Mouse (Mus musculus): ENCODE results near the gene Med22. TPM values are rescaled to one million over a fixed set of nuclear protein-coding genes. Genes with fewer than 3 reads are reported as not detected.
A peak's percentile ranks its signal among the peaks of the same experiment; 100 is the strongest.

Med22 gene
- 38.6 and 42.2 TPM in 2 replicates for polyA plus RNA-seq (2015; fragmentation: Nextera tagmentation; extraction: Ambion mirVana)

- WGBS: 0% methylated on average over 74 of the region's 74 CpGs
- H3K4me1 ChIP-seq (replicated peaks; ENCODE audit: insufficient read depth, low read length): peaks cover 28% of the 10 kb centered on the region
Measured at GRCm38 (mm10) chr2:26910124-26910993, at the start of gene Med22, which contains the start of gene Rpl7a. TSS of gene Med22 (minus strand) at chr2:26910677. TSS of gene Rpl7a (plus strand) at chr2:26910764.

GRCm38 (mm10) chr2:26957488-26957859 lies 47.0 kb upstream of the Med22 start:
- Histone ChIP-seq H3K4me2 (ENCODE audit: low read length) (no peak overlapping the region), H3K36me3 (ENCODE audit: insufficient read depth, low read length) (peaks cover 63% of the 10 kb centered on the region), H3K4me3 (replicated peaks; ENCODE audit: low read depth, low read length) (no peak overlapping the region), H3K27ac (no peak overlapping the region), H3K4me1 (replicated peaks; ENCODE audit: insufficient read depth, low read length) (0 out of 2 replicates have a peak, but pooled peaks cover 5% of the 10 kb centered on the region), H3K9ac (ENCODE audit: low read depth, low read length) (no peak overlapping the region), H3K27me3 (ENCODE audit: insufficient read depth, low read length) (no peaks in the 10 kb centered on the region), H3K9me3 (replicated peaks; ENCODE audit: low read length) (no peaks in the 10 kb centered on the region)
- 88% methylated on average over 2 of the region's 2 CpGs for WGBS
- ATAC-seq (replicated peaks; ENCODE audit: low FRiP score, low read depth): no peak
- TF ChIP-seq CTCF (IDR thresholded peaks at IDR 0.05; ENCODE audit: low read depth): no peak
- DNase-seq (ENCODE audit: low spot score): no peak

More at GRCm38 (mm10) chr2:26910124-26910993, at the start of gene Med22, which contains the start of gene Rpl7a:
- no peak for TF ChIP-seq CTCF (IDR thresholded peaks at IDR 0.05; ENCODE audit: low read depth)
- no peaks in the 10 kb centered on the region for H3K27me3 ChIP-seq (ENCODE audit: insufficient read depth, low read length)
- peak; percentile 89 for ATAC-seq (replicated peaks; ENCODE audit: low FRiP score, low read depth)
- H3K9ac ChIP-seq (ENCODE audit: low read depth, low read length): peak within 1 kb of the TSS; percentile 91
- peak within 1 kb of the TSS; percentile 93 for H3K4me2 ChIP-seq (ENCODE audit: low read length)
- DNase-seq (ENCODE audit: low spot score): peak; percentile 98
- peaks cover 46% of the 10 kb centered on the region for H3K36me3 ChIP-seq (ENCODE audit: insufficient read depth, low read length)
- no peaks in the 10 kb centered on the region for H3K9me3 ChIP-seq (replicated peaks; ENCODE audit: low read length)
- H3K27ac ChIP-seq: peak within 1 kb of the TSS; percentile 95
- peak within 1 kb of the TSS; percentile 87 for H3K4me3 ChIP-seq (replicated peaks; ENCODE audit: low read depth, low read length)

- H3K27me3 ChIP-seq (ENCODE audit: insufficient read depth, low read length): no peaks in the 10 kb centered on the region
- 0 out of 2 replicates have a peak, but pooled peaks cover 5% of the 10 kb centered on the region for H3K4me1 ChIP-seq (replicated peaks; ENCODE audit: insufficient read depth, low read length)
- ATAC-seq (replicated peaks; ENCODE audit: low FRiP score, low read depth) (0 out of 2 replicates have a peak, but pooled peaks have one; percentile 41), DNase-seq (ENCODE audit: low spot score) (no peak)
- no peak overlapping the region for H3K27ac ChIP-seq
- WGBS: 91% methylated on average over 12 of the region's 12 CpGs
- no peaks in the 10 kb centered on the region for H3K9me3 ChIP-seq (replicated peaks; ENCODE audit: low read length)
- H3K4me2 ChIP-seq (ENCODE audit: low read length): no peak overlapping the region
- no peak overlapping the region for H3K4me3 ChIP-seq (replicated peaks; ENCODE audit: low read depth, low read length)
- peaks cover 67% of the 10 kb centered on the region for H3K36me3 ChIP-seq (ENCODE audit: insufficient read depth, low read length)
- no peak overlapping the region for H3K9ac ChIP-seq (ENCODE audit: low read depth, low read length)
- no peak for TF ChIP-seq CTCF (IDR thresholded peaks at IDR 0.05; ENCODE audit: low read depth)
Measured at GRCm38 (mm10) chr2:26956811-26957487, 46.5 kb upstream of the Med22 start.

GRCm38 (mm10) chr2:26954735-26955395 lies 44.4 kb upstream of the Med22 start:
- no peak for TF ChIP-seq CTCF (IDR thresholded peaks at IDR 0.05; ENCODE audit: low read depth)
- Histone ChIP-seq H3K4me1 (replicated peaks; ENCODE audit: insufficient read depth, low read length) (no peaks in the 10 kb centered on the region), H3K4me3 (replicated peaks; ENCODE audit: low read depth, low read length) (no peak overlapping the region), H3K9ac (ENCODE audit: low read depth, low read length) (no peak overlapping the region), H3K27me3 (ENCODE audit: insufficient read depth, low read length) (no peaks in the 10 kb centered on the region), H3K27ac (no peak overlapping the region), H3K4me2 (ENCODE audit: low read length) (no peak overlapping the region), H3K9me3 (replicated peaks; ENCODE audit: low read length) (no peaks in the 10 kb centered on the region), H3K36me3 (ENCODE audit: insufficient read depth, low read length) (peaks cover 62% of the 10 kb centered on the region)
- 86% methylated on average over 2 of the region's 2 CpGs for WGBS
- ATAC-seq (replicated peaks; ENCODE audit: low FRiP score, low read depth): no peak
- DNase-seq (ENCODE audit: low spot score): no peak

GRCm38 (mm10) chr2:26952866-26953265 lies 42.4 kb upstream of the Med22 start:
- DNase-seq (ENCODE audit: low spot score) (no peak), ATAC-seq (replicated peaks; ENCODE audit: low FRiP score, low read depth) (no peak)
- Histone ChIP-seq H3K9ac (ENCODE audit: low read depth, low read length) (no peak overlapping the region), H3K4me1 (replicated peaks; ENCODE audit: insufficient read depth, low read length) (no peaks in the 10 kb centered on the region), H3K36me3 (ENCODE audit: insufficient read depth, low read length) (peaks cover 53% of the 10 kb centered on the region), H3K27ac (no peak overlapping the region), H3K4me3 (replicated peaks; ENCODE audit: low read depth, low read length) (no peak overlapping the region), H3K27me3 (ENCODE audit: insufficient read depth, low read length) (no peaks in the 10 kb centered on the region), H3K4me2 (ENCODE audit: low read length) (no peak overlapping the region), H3K9me3 (replicated peaks; ENCODE audit: low read length) (no peaks in the 10 kb centered on the region)
- WGBS: 75% methylated on average over 8 of the region's 8 CpGs
- peak; percentile 4; the same call in 1 of the 2 replicates for TF ChIP-seq CTCF (IDR thresholded peaks at IDR 0.05; ENCODE audit: low read depth)

GRCm38 (mm10) chr2:26952193-26952592 lies 41.7 kb upstream of the Med22 start:
- TF ChIP-seq CTCF (IDR thresholded peaks at IDR 0.05; ENCODE audit: low read depth): no peak
- ATAC-seq (replicated peaks; ENCODE audit: low FRiP score, low read depth): no peak
- peaks cover 46% of the 10 kb centered on the region for H3K36me3 ChIP-seq (ENCODE audit: insufficient read depth, low read length)
- H3K4me3 ChIP-seq (replicated peaks; ENCODE audit: low read depth, low read length): no peak overlapping the region
- H3K4me2 ChIP-seq (ENCODE audit: low read length): no peak overlapping the region
- no peaks in the 10 kb centered on the region for H3K4me1 ChIP-seq (replicated peaks; ENCODE audit: insufficient read depth, low read length)
- H3K9ac ChIP-seq (ENCODE audit: low read depth, low read length): no peak overlapping the region
- no peak overlapping the region for H3K27ac ChIP-seq
- 87% methylated on average over 4 of the region's 4 CpGs for WGBS
- no peak for DNase-seq (ENCODE audit: low spot score)
- H3K9me3 ChIP-seq (replicated peaks; ENCODE audit: low read length): no peaks in the 10 kb centered on the region
- no peaks in the 10 kb centered on the region for H3K27me3 ChIP-seq (ENCODE audit: insufficient read depth, low read length)
